Mouse (Mus musculus): ENCODE measurements at regions not wholly inside any gene's neighbourhood (a gene's known extent, or its start where the extent isn't known, plus 50 kb on each side); places are given as distances from the start of the nearest gene placed in this dataset.

DNA sequence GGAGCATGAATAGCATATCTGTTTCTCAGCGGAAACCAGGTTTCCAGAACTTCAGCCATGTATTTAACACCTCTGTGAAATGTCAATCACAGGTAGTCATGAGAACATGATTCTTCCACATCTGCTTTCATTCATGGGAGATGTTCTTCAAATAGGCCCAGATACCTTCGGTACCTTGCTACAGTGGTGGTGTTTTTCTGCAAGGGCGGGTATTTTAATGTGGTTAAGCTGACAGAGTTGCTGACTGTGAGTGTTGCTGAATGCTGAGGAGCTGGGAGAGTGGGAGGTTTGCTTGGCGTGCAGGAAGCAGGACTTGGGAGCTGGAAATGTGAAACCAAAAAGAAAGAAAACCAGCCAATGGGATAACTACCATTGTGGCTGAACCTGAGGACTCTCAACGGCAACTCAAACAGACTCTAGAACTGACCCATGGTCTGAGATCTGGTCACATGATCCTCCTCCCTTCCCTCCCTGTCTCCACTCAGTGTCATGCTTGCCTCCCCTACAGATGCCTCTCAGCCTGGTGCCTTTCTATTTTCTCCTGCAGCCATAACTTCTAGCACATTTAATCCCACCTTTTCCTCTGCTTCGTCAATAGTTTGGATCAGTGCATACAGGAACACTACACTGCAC is 317.0 kb upstream of the Pard3b start:
- no peak for DNase-seq (ENCODE audit: low read depth)

DNA sequence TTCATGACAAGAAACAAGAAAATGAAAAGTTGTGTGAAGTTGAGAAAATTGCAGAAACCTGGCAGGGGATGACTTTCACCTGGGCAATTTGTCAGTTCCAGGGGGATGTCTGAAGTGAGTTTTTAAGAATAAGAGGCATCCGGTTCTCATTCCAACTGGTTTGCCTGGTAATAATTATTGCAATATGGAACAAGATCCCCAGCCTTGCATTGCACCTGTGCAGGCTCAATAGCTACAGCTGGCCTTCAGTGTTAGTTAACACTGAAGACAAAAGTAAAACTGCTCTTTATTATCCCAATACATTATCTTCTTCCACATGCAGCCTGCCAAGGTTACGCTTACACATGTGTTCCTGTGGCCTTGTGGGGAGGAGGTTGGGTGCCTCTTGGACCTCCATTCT is 307.2 kb upstream of the Pard3b start:
- no peak for DNase-seq (ENCODE audit: low read depth)

- no peak for DNase-seq (ENCODE audit: low read depth)
Observed at GRCm38 (mm10) chr1:61331906-61332305, 306.7 kb upstream of the Pard3b start.

- DNase-seq (ENCODE audit: low read depth): no peak
Observed at GRCm38 (mm10) chr1:61336367-61336766, 302.3 kb upstream of the Pard3b start.

DNA sequence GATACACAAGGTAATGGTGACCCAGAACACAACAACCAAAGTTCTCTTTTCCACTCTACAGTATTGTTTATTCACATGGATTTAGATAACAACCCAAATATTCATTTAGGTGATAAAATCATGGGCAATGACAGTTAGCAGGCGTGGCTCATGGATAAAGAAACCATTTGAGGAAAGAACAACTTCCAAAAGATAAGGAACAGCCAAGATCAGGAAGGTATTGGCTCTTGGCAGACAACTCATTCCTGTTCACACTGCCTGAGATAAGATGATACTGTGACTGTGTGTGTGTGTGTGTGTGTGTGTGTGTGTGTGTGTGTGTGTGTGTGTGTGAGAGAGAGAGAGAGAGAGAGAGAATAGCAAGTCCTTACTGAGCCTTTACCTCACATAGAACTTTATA is 285.7 kb upstream of the Pard3b start:
- DNase-seq (ENCODE audit: low read depth): no peak

DNA sequence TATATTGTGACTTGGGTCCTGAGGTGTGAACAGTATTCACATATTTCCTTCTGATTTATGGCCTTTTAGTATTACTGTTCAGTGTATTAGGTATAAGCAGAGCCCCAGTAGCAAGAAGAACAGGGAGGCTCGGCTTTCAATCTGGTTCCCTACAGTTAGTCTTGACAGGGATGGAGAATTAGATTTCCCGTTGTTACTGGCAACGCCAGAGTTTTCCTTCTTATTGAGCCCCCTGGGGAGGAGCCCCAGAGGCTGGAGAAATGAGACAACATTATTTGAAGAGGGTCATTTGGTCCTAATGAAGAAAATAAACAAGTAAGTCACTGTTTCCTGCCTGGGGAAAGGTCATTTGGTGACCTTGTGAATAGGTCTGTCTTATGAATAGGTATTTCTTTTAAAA is 285.1 kb upstream of the Pard3b start:
- no peak for DNase-seq (ENCODE audit: low read depth)

GRCm38 (mm10) chr1:61355241-61355640 is 283.4 kb upstream of the Pard3b start:
- no peak for DNase-seq (ENCODE audit: low read depth)

GRCm38 (mm10) chr1:61359011-61359930 is 279.4 kb upstream of the Pard3b start:
- DNase-seq (ENCODE audit: low read depth): no peak

- DNase-seq (ENCODE audit: low read depth): no peak
Observed at GRCm38 (mm10) chr1:61372581-61372980, 266.0 kb upstream of the Pard3b start.

DNA sequence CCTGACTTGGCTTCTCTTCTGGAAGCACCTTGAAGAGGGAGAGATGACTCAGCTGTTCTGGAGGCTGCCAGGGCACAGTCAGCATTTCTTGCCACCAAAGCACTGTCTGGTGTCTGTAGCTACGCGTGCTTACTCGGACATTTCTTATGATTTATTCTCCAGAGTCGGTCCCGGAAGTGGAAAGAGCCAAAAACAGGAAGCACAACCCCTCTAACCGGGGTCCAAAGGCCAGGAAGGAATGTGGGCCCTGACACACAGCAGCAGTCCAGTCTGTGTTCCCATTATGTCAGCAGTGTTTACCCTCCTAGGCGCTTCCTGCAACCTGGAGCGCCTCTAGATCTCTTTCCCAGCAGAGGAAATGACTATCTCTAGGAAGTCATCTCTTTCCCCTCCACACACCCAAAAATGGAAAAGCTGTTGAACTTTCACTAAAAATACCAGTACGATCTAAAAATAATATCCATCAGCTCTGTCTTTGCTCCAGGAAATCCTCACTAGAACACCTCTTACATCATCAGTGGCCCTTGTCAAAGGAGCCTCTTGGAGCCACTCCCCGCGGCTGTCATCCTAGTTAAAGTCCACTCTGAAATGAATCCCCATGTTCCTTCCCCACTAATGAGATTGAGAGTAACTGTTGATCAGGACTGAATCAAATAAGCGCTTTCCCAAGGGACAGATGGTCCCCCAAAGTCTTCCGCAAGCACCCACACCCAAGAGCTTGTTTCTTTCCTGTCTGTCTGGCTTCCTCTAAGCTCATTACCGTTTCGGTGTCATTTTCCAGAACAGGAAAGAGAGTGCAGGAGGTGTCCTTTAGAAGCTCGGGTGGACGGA is 264.7 kb upstream of the Pard3b start:
- DNase-seq (ENCODE audit: low read depth): no peak

DNA sequence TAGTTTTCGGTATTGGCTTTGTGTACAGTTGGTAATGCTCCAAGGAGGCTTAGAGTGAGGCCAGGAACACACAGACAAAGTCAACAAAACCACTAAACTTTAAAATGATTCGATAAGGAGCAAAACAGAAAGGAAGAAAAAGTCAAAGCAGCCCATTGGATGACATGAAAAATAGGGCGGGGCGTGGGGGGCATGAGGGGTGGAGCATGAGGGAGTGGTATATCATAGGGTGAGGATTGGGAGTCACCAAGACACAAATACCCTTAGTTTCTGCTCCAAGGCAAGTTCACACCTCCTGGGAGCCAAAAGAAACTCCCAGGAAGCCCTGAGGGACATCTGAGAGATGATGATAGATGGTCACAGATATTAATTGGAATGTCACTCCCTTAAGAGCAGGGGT is 262.2 kb upstream of the Pard3b start:
- peak; percentile 3 for DNase-seq (ENCODE audit: low read depth)

- DNase-seq (ENCODE audit: low read depth): peak; percentile 65
Observed at GRCm38 (mm10) chr1:61377070-61377469, 261.6 kb upstream of the Pard3b start.

DNA sequence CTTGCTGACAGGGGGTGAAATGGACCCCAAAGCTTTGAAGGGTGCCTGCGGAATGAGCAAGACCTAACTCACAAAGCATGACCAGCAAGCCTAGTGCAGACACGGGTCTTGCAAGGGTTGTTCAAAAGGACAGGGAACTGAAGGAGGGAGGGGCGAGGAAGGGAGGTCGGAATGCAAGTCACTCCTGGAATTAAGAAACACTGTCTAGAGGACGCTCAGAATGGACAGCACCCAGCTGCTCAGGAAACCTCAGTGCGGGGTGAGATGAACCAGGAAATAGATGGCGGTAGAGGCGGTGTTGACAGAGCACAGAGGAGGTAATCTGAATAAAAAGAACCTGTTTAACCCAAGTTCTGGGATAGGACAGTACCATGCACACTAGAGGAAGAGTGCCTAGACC is 260.4 kb upstream of the Pard3b start:
- DNase-seq (ENCODE audit: low read depth): no peak

GRCm38 (mm10) chr1:61379771-61380517 is 258.7 kb upstream of the Pard3b start:
- DNase-seq (ENCODE audit: low read depth): no peak

GRCm38 (mm10) chr1:61387587-61387986 is 251.0 kb upstream of the Pard3b start:
- no peak for DNase-seq (ENCODE audit: low read depth)

DNA sequence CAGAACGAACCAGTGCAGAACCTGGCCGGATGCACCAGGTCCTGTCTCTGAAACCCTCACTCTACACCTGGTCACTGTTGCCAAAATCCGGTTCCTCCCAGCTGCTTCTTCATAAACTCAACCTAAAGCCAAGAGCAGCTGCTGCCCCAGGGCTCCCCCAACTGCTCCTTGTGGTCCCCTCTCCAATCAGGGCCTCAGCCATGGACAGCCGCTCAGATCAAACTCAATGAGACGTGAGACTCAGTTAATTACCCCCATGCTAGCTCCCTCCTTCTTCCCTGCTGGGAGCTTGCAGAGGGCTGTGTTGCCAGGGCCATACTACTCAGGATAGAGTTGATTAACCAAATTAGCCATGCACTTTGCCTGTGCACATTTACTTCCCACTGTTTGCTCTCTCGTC is 240.8 kb upstream of the Pard3b start:
- no peak for DNase-seq (ENCODE audit: low read depth)

- peak; percentile 1 for DNase-seq (ENCODE audit: low read depth)
Observed at GRCm38 (mm10) chr1:61402339-61402738, 236.3 kb upstream of the Pard3b start.

DNA sequence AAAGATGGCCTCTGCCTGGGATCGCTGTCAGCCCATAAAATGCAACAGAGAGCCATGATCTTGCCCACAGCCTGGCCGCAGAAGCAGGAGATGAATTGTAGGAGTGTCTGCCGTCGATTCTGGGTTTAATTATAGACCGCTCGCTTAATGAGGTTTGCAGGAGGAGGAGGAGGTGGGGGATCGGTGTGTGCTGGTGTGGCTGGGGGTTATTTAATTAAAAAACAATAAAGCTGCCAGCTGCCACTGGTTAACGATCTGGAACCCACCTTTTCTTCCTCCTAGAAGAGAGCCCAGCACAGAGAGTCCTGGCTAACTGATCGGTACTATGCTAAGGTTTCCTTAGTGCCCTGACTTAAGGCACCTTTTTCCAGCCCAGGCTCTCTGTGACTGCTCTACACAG is 231.4 kb upstream of the Pard3b start:
- no peak for DNase-seq (ENCODE audit: low read depth)

DNA sequence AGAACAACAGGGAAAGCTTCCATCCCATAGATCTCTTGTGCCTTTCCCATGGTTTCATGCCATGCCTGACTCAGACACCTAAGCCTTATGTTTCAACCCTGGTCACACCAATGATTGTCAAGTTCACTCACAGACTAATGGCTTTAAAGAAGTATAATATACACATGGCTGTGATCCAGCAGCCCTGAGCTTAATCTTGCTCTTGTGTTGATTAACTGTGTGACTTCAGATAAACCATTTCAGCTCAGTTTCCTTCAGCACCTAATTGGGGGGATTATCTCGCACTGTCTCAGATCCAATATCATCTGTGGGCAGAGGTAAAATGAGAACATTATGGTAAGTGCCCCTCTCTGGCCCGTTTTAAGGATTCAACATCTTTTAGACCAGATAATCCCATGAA is 223.9 kb upstream of the Pard3b start:
- DNase-seq (ENCODE audit: low read depth): no peak

DNA sequence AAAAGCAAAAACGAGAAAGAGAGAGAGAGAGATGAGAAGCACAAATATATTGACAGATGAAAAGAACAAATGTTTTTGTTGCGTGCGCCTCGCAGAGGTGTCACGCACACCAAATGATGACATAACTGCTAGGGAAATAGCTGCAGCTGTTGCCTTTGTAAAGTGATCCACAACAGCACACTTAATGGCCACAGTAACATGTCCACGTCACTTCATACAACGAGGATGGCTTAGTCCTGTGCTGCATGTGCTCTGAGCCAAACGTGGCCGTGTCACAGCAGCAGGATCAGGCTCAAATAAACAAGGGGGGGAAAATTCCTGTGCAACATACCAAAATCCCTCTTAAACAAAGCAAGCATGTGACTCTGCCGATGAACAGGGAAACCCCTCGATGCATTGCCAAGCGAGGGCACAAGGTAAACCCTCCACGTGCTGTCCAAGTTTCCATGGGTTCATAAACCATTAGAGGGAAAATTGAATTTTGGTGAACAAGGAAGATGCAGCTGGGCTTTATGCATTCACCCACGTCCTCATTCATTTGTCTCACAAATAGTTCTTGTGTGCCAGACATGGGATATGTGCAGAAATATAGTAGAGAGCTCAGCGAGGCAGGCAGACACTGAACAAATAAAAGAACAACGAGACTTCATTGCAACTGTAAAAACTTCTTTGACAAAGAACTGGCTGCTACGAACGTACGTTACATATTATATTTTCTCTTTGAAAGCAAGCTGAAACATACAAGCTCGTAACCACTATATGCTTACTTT is 223.0 kb upstream of the Pard3b start:
- DNase-seq (ENCODE audit: low read depth): no peak

GRCm38 (mm10) chr1:61418396-61418795 is 220.2 kb upstream of the Pard3b start:
- no peak for DNase-seq (ENCODE audit: low read depth)

Data from naive thymus-derived CD4-positive, alpha-beta T cell, adult 2 months (primary cell).